Mouse (Mus musculus): ENCODE measurements around the gene Zfp276.
"Not testable (repeated sequence)": the region's sequence is repeated elsewhere in the genome, so short reads cannot be mapped to it uniquely, and the experiment has no call there.

Zfp276 gene

GRCm38 (mm10) chr8:123245543-123245942, 8.5 kb upstream of the Zfp276 start:
- no peak for DNase-seq (ENCODE audit: low spot score)

DNA sequence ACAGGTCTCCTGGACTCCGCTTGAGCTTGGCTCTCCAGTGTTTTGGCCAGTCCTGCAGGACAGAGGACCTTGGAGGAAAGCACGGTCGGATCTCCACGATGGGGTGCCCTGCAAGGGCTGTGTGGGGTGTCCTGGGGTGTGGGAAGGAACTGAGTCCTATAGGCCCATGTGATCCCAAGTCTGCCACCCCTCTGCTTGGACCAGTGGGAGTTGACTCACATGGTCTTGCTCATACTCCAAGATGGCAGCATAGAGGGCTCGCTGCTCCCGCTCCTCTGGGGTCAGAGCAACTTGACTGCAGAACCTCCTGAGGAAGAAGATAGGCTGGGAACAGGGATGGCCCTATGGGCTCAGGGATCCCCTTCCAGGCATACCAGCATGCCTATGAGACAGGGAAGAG, 6.2 kb upstream of the Zfp276 start:
- DNase-seq (ENCODE audit: low spot score), result no peak

DNA sequence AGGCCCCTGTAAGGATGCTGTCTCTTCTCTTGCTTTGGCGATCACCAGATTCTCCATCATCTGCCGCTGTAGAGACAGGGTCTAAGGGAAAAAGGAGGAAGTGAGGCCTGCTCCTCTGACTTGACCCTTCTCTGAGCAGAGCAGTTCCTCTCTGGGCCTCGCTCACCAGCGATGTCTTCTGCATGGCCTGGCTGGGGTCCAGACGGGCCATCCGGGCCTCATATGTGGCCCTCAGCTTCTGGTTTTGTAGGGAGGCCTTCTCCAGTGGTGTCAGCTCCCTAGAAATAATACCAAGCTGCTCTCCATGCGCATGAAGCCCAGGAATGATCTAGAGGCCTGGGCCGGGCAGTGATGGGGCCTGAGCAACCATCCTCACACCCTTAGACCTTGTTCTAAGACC, 5.4 kb upstream of the Zfp276 start:
- no peak for DNase-seq (ENCODE audit: low spot score)

GRCm38 (mm10) chr8:123250940-123251339, 3.1 kb upstream of the Zfp276 start:
- no peak for DNase-seq (ENCODE audit: low spot score)

GRCm38 (mm10) chr8:123252925-123253324, 1.1 kb upstream of the Zfp276 start:
- DNase-seq (ENCODE audit: low spot score), result no peak

GRCm38 (mm10) chr8:123253451-123254098, 420 bp upstream of the Zfp276 start:
- DNase-seq (ENCODE audit: low spot score), result no peak

GRCm38 (mm10) chr8:123255170-123255569, 1.2 kb downstream of the Zfp276 start:
- DNase-seq (ENCODE audit: low spot score), result no peak

DNA sequence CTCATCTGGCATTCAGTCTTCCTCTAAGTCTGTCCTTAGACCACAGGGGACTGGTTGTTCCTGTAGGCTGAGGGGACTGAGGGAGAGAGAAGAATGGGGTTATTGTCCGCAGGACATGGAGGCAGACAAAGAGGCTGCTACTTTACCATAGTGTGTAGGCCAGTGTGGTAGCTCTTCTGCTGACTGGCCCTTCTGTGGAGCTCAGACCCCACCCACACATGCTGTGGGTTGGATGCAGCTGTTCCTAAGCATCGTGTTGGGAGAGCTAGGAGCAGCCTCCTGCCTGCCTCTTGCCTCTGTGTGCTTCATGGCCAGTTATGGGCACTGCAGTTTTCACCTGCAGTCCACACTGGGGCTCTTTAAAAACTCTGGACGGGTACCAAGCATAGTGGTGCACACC, 3.1 kb downstream of the Zfp276 start:
- DNase-seq (ENCODE audit: low spot score), result no peak

DNA sequence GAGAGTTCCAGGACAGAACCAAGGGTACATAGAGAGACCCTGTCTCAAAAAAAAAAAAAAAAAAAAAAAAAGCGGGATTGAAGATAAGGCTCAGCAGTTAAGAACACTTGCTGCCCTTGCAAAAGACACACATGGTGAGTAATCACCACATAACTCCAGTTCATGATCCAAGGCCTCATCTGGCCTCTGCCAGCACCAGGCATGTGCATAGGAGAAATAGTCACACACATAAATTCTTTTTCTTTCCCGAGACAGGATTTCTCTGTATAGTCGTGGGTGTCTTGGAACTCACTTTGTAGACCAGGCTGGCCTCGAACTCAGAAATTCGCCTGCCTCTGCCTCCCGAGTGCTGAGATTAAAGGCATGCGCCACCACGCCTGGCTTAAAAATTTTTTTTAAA, 3.6 kb downstream of the Zfp276 start:
- DNase-seq (ENCODE audit: low spot score), result not testable (repeated sequence)

DNA sequence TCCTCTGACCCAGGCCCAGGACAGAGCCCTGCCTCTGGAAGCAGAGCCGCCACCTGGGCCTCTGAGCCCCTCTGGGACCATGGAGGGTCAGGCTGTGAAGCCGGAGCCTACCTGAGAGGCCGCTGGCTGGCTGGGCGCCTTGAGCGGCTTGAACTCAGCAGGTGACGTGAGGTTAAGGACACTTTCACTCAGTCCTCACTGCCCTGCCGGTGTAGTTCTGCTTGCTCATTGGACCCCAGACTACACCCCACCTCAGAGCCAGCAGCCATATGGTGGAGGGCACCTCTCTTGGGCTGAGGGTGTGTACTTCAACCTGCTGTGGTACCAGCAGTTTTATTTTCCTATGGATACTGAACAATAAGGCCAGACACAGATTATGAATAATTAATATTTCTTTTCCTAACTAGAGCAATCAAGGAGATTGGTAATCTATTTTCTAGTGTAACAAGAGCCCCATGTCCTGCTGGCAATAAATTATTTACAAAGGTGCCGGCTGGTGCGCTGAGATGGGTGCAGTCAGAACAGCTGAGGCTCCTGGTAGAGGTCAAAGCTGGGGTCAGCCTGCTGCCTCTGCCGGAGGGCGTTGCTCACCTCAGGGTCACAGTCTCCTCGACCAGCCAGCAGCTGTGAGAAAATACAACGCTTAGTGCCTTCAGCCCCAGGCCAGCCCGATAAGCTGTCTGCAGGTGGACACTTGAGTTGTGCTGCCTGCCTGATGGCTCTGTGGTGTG, 14.1 kb downstream of the Zfp276 start:
- peak; percentile 55 for DNase-seq (ENCODE audit: low spot score)

GRCm38 (mm10) chr8:123271147-123271546, 17.2 kb downstream of the Zfp276 start:
- DNase-seq (ENCODE audit: low spot score), result no peak

GRCm38 (mm10) chr8:123271901-123272300, 17.9 kb downstream of the Zfp276 start:
- peak; percentile 20 for DNase-seq (ENCODE audit: low spot score)

- DNase-seq (ENCODE audit: low spot score), result no peak
These were observed 20.5 kb downstream of the Zfp276 start for GRCm38 (mm10) chr8:123274447-123274846.

GRCm38 (mm10) chr8:123275096-123275495, 21.1 kb downstream of the Zfp276 start:
- no peak for DNase-seq (ENCODE audit: low spot score)

DNA sequence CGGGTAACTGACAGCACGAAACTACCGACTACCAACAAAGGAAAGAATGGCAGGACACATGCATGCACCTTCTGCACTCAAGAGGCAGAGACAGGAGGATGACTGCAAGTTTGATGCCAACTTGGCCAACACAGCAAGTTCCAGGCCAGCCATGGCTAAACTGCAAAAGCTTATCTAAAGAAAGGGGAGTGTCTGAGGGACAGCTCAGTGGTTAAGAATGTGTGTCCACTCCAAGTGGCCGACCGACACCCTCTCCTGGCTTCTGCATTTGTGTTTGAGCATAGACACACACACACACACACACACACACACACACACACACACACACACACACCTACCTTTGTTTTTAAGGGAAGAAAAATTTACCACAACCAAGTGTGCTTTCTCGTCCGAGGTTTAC, 24.4 kb downstream of the Zfp276 start:
- no peak for DNase-seq (ENCODE audit: low spot score)

GRCm38 (mm10) chr8:123279828-123280227, 25.8 kb downstream of the Zfp276 start:
- DNase-seq (ENCODE audit: low spot score), result no peak

- no peak for DNase-seq (ENCODE audit: low spot score)
These were observed 26.5 kb downstream of the Zfp276 start for GRCm38 (mm10) chr8:123280302-123281094.

- DNase-seq (ENCODE audit: low spot score), result not testable (repeated sequence)
These were observed 29.0 kb downstream of the Zfp276 start for GRCm38 (mm10) chr8:123282994-123283393.

DNA sequence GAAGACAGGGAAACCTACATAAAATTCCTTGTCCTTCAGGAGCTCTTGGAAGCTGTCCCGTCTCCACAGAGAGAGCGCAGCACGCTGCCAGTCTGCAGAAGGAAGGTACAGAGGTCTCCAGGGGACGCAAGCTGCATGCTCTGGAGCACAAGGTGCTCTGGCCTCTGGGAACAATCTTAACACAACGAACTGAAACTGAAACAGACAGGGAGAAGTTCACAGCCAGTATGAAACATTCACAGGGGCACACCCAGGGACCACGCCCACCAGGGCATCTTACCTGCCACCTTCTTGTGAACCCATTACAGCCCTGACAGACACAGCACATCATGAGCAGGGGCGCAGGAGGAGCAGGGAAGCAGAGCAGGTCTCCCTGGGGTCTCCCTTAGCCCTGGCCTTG, 30.0 kb downstream of the Zfp276 start:
- no peak for DNase-seq (ENCODE audit: low spot score)

DNA sequence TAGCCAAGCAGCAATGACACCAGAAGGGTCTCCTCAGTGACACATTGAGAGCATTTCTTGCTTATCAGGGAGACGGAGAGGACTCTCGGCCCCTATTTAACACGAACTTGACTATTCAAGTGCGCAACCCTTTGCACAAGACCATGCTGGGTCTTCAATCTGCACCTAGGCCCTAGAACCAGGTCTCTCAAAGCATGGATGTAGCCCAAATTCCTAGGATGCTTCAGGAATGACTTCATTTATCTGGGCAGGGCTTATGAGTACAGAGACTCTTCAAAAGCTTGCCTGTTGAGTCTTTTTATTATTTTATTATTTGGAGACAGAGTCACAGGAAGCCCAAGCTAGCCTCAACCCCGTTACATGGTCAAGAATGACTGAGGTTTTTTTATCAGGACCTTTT, 30.5 kb downstream of the Zfp276 start:
- DNase-seq (ENCODE audit: low spot score), result no peak

- no peak for DNase-seq (ENCODE audit: low spot score)
These were observed 33.4 kb downstream of the Zfp276 start for GRCm38 (mm10) chr8:123287362-123287761.

DNA sequence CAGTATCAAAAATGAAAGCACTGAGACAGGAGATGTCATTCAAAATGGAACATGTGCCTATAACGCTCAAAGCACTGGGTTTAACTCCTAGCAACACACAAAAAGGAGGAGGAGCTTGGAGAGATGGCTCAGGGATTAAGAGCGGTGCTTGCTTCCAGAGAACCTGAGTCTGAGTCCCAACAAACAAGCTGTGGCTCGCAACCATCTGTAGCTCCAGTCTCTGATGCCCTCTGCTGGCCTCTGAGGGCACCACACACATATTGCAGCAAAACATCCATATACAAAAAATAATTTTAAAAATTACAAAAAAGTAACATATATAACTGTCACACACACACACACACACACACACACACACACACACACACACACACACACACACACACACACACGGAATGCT, 36.2 kb downstream of the Zfp276 start:
- no peak for DNase-seq (ENCODE audit: low spot score)

GRCm38 (mm10) chr8:123290679-123291078, 36.7 kb downstream of the Zfp276 start:
- no peak for DNase-seq (ENCODE audit: low spot score)
